Mouse (Mus musculus) hindlimb bud, embryonic 11.5 days (tissue): Measurements from ENCODE around the gene Zdhhc24.
A peak's percentile ranks its signal among the peaks of the same experiment; 100 is the strongest.

ENCODE experiments used
- DNase-seq: peaks from one replicate; pipeline ENCODE4 v3.0.0-alpha.2; 2012; ENCODE audit warnings: low read depth, low spot score; ENCODE audit errors: extremely low spot score

The Zdhhc24 gene

GRCm38 (mm10) chr19:4876755-4877154 lies 1.7 kb upstream of the Zdhhc24 start:
- DNase-seq, result no peak

GRCm38 (mm10) chr19:4877785-4878184 lies 683 bp upstream of the Zdhhc24 start, which contains the start of gene Actn3:
TSS of gene Actn3 (minus strand) at chr19:4877909.
- DNase-seq, result no peak

GRCm38 (mm10) chr19:4879324-4879703 lies 846 bp downstream of the Zdhhc24 start:
- DNase-seq, result no peak

GRCm38 (mm10) chr19:4883961-4884360 lies 5.5 kb downstream of the Zdhhc24 start:
- no peak for DNase-seq

- DNase-seq, result no peak
Observed at GRCm38 (mm10) chr19:4889791-4890190, 11.3 kb downstream of the Zdhhc24 start.

GRCm38 (mm10) chr19:4891798-4892197 lies 13.3 kb downstream of the Zdhhc24 start:
- no peak for DNase-seq

- no peak for DNase-seq
Observed at GRCm38 (mm10) chr19:4896780-4897520, 18.5 kb downstream of the Zdhhc24 start.

- DNase-seq, result no peak
Observed at GRCm38 (mm10) chr19:4898972-4899371, 20.5 kb downstream of the Zdhhc24 start.

- no peak for DNase-seq
Observed at GRCm38 (mm10) chr19:4899888-4900287, 21.4 kb downstream of the Zdhhc24 start.

- DNase-seq, result peak; percentile 49
Observed at GRCm38 (mm10) chr19:4905979-4906794, 27.7 kb downstream of the Zdhhc24 start, which contains the start of gene Bbs1. TSS of gene Bbs1 (minus strand) at chr19:4906628.

- DNase-seq, result no peak
Observed at GRCm38 (mm10) chr19:4908107-4908506, 29.6 kb downstream of the Zdhhc24 start.

GRCm38 (mm10) chr19:4909376-4909775 lies 30.9 kb downstream of the Zdhhc24 start:
- no peak for DNase-seq

GRCm38 (mm10) chr19:4915924-4916603 lies 37.6 kb downstream of the Zdhhc24 start:
- no peak for DNase-seq

GRCm38 (mm10) chr19:4916827-4917226 lies 38.4 kb downstream of the Zdhhc24 start:
- no peak for DNase-seq

GRCm38 (mm10) chr19:4919652-4920051 lies 41.2 kb downstream of the Zdhhc24 start:
- no peak for DNase-seq

- no peak for DNase-seq
Observed at GRCm38 (mm10) chr19:4925121-4925860, 46.8 kb downstream of the Zdhhc24 start.

- DNase-seq, result peak; percentile 85
Observed at GRCm38 (mm10) chr19:4927904-4928531, 49.5 kb downstream of the Zdhhc24 start, which contains the start of gene Dpp3. TSS of gene Dpp3 (minus strand) at chr19:4928287.

GRCm38 (mm10) chr19:4928781-4929180 lies 50.3 kb downstream of the Zdhhc24 start:
- DNase-seq, result no peak
